Mouse (Mus musculus) neural tube, embryonic 13.5 days (tissue): ENCODE data around the gene Kmt2b. TPM values are rescaled to one million over a fixed set of nuclear protein-coding genes. Genes with fewer than 3 reads are reported as not detected.

Source experiments
- ATAC-seq: fragments of 200-750 bp; cut with Nextera tagmentation; 2 replicates; pipeline ENCODE4 v1.8.0; 2017; ENCODE audit warnings: low read depth, mild to moderate bottlenecking, moderate TSS enrichment, moderate library complexity
- H3K27ac ChIP-seq: fragments of 300-500 bp; sonication (generic); replicated peaks from 2 replicates; pipeline ENCODE4 v1.5.1; 2015; ENCODE audit warnings: moderate library complexity, mild to moderate bottlenecking, inconsistent platforms
- H3K27me3 ChIP-seq: fragments of 300-500 bp; sonication (generic); 2 replicates; pipeline ENCODE4 v1.6.1; 2015; ENCODE audit warnings: mild to moderate bottlenecking, inconsistent platforms
- H3K36me3 ChIP-seq: fragments of 300-500 bp; sonication (generic); 2 replicates; pipeline ENCODE4 v1.6.1; 2015; ENCODE audit warnings: mild to moderate bottlenecking, inconsistent platforms
- H3K4me1 ChIP-seq: fragments of 300-500 bp; sonication (generic); replicated peaks from 2 replicates; pipeline ENCODE4 v1.6.1; 2015; ENCODE audit warnings: inconsistent platforms
- H3K4me2 ChIP-seq: fragments of 300-500 bp; sonication (generic); 2 replicates; pipeline ENCODE4 v1.6.1; 2015; ENCODE audit warnings: inconsistent platforms, mild to moderate bottlenecking, moderate library complexity
- H3K4me3 ChIP-seq: fragments of 300-500 bp; sonication (generic); 2 replicates; pipeline ENCODE4 v1.5.1; 2015; ENCODE audit warnings: mild to moderate bottlenecking, inconsistent platforms
- H3K9ac ChIP-seq: fragments of 300-500 bp; sonication (generic); 2 replicates; pipeline ENCODE4 v1.6.1; 2015; ENCODE audit warnings: moderate library complexity, mild to moderate bottlenecking, inconsistent platforms
- H3K9me3 ChIP-seq: fragments of 300-500 bp; sonication (generic); 2 replicates; pipeline ENCODE4 v1.6.1; 2016; ENCODE audit warnings: inconsistent platforms
- whole genome bisulfite sequencing: fragments of 180-500 bp; shearing (Covaris S2); methylation state at CpG from one replicate; pipeline ENCODE4 v1.1.7; 2015; 5-methylcytosine and 5-hydroxymethylcytosine counted together
- polyA plus RNA-seq: library from polyadenylated mRNA; unstranded; fragments of >200 nt; fragmentation: Nextera tagmentation; extraction: Ambion mirVana; gene quantifications from 2 replicates; pipeline ENCODE4 v1.2.1, GENCODE M21; 2015

Kmt2b gene
- polyA plus RNA-seq, 1 experiment from 2014 or later: 9.9 TPM

GRCm38 (mm10) chr7:30550603-30551002 is 37.9 kb downstream of the Kmt2b start:
- H3K4me1 ChIP-seq: peaks cover 18% of the 10 kb centered on the region
- WGBS: 100% methylated on average over 1 of the region's 1 CpGs
- H3K4me2 ChIP-seq: no peak overlapping the region
- H3K27me3 ChIP-seq: peaks cover 9% of the 10 kb centered on the region; the same call in 1 of the 2 replicates
- H3K9ac ChIP-seq: no peak overlapping the region
- no peak for ATAC-seq
- no peak overlapping the region for H3K27ac ChIP-seq
- peaks cover 37% of the 10 kb centered on the region for H3K36me3 ChIP-seq
- no peaks in the 10 kb centered on the region for H3K9me3 ChIP-seq
- H3K4me3 ChIP-seq: no peak overlapping the region

- H3K9ac ChIP-seq: no peak overlapping the region
- H3K36me3 ChIP-seq: peaks cover 33% of the 10 kb centered on the region
- no peak overlapping the region for H3K4me2 ChIP-seq
- H3K4me1 ChIP-seq: peaks cover 18% of the 10 kb centered on the region
- WGBS: 97% methylated on average over 2 of the region's 2 CpGs
- no peaks in the 10 kb centered on the region for H3K9me3 ChIP-seq
- H3K27ac ChIP-seq: no peak overlapping the region
- ATAC-seq: no peak
- no peak overlapping the region for H3K4me3 ChIP-seq
- H3K27me3 ChIP-seq: peaks cover 9% of the 10 kb centered on the region; the same call in 1 of the 2 replicates
Measured at GRCm38 (mm10) chr7:30549880-30550279, 38.6 kb downstream of the Kmt2b start.

- ATAC-seq: no peak
- no peak overlapping the region for H3K4me3 ChIP-seq
- H3K27ac ChIP-seq: no peak overlapping the region
- H3K9ac ChIP-seq: no peak overlapping the region
- no peaks in the 10 kb centered on the region for H3K9me3 ChIP-seq
- WGBS: 88% methylated on average over 2 of the region's 2 CpGs
- H3K4me2 ChIP-seq: no peak overlapping the region
- H3K27me3 ChIP-seq: no peaks in the 10 kb centered on the region
- H3K4me1 ChIP-seq: no peaks in the 10 kb centered on the region
- H3K36me3 ChIP-seq: peaks cover 50% of the 10 kb centered on the region
Measured at GRCm38 (mm10) chr7:30544327-30544726, 44.2 kb downstream of the Kmt2b start.

- H3K4me1 ChIP-seq: peaks cover 5% of the 10 kb centered on the region
- H3K4me3 ChIP-seq: no peak overlapping the region
- peaks cover 32% of the 10 kb centered on the region for H3K36me3 ChIP-seq
- H3K27me3 ChIP-seq: no peaks in the 10 kb centered on the region
- H3K27ac ChIP-seq: no peak overlapping the region
- 90% methylated on average over 7 of the region's 7 CpGs for WGBS
- no peak overlapping the region for H3K4me2 ChIP-seq
- H3K9ac ChIP-seq: no peak overlapping the region
- no peak for ATAC-seq
- H3K9me3 ChIP-seq: no peaks in the 10 kb centered on the region
Measured at GRCm38 (mm10) chr7:30540572-30540971, 48.0 kb downstream of the Kmt2b start.

- under 1% methylated on average over 83 of the region's 84 CpGs for WGBS
- peak; percentile 91 for ATAC-seq
Measured at GRCm38 (mm10) chr7:30534633-30535577, 53.6 kb downstream of the Kmt2b start, which contains the start of gene Arhgap33. TSS of gene Arhgap33 (minus strand) at chr7:30535060.

GRCm38 (mm10) chr7:30533941-30534632 is 54.4 kb downstream of the Kmt2b start:
- peak overlapping the region; percentile 72 for H3K4me2 ChIP-seq

More at GRCm38 (mm10) chr7:30534633-30535577, 53.6 kb downstream of the Kmt2b start, which contains the start of gene Arhgap33:
- H3K4me3 ChIP-seq: peak within 1 kb of the TSS; percentile 72
- H3K4me2 ChIP-seq: peak within 1 kb of the TSS; percentile 72
- H3K27ac ChIP-seq: peak within 1 kb of the TSS; percentile 92
- H3K36me3 ChIP-seq: peaks cover 35% of the 10 kb centered on the region
- peak within 1 kb of the TSS; percentile 95 for H3K9ac ChIP-seq
- no peaks in the 10 kb centered on the region for H3K27me3 ChIP-seq
- no peaks in the 10 kb centered on the region for H3K9me3 ChIP-seq
- H3K4me1 ChIP-seq: peaks cover 44% of the 10 kb centered on the region

GRCm38 (mm10) chr7:30532931-30533330 is 55.6 kb downstream of the Kmt2b start:
- no peak for ATAC-seq
- Histone ChIP-seq H3K4me1 (peaks cover 44% of the 10 kb centered on the region), H3K9me3 (no peaks in the 10 kb centered on the region), H3K4me2 (peak overlapping the region; percentile 72), H3K27me3 (no peaks in the 10 kb centered on the region), H3K4me3 (peak overlapping the region; percentile 72), H3K36me3 (peaks cover 47% of the 10 kb centered on the region), H3K9ac (peak overlapping the region; percentile 95), H3K27ac (peak overlapping the region; percentile 92)
- 12% methylated on average over 8 of the region's 8 CpGs for WGBS

More at GRCm38 (mm10) chr7:30533941-30534632, 54.4 kb downstream of the Kmt2b start:
- peak overlapping the region; percentile 92 for H3K27ac ChIP-seq
- peaks cover 35% of the 10 kb centered on the region for H3K36me3 ChIP-seq
- peak overlapping the region; percentile 95 for H3K9ac ChIP-seq
- ATAC-seq: peak; percentile 60
- H3K27me3 ChIP-seq: no peaks in the 10 kb centered on the region
- H3K4me3 ChIP-seq: peak overlapping the region; percentile 72
- H3K9me3 ChIP-seq: no peaks in the 10 kb centered on the region
- 3% methylated on average over 26 of the region's 26 CpGs for WGBS
- H3K4me1 ChIP-seq: peaks cover 44% of the 10 kb centered on the region

GRCm38 (mm10) chr7:30531291-30531815 is 57.2 kb downstream of the Kmt2b start:
- peak overlapping the region; percentile 13 for H3K4me3 ChIP-seq
- H3K4me1 ChIP-seq: peaks cover 50% of the 10 kb centered on the region
- H3K27ac ChIP-seq: no peak overlapping the region

GRCm38 (mm10) chr7:30526981-30527380 is 61.5 kb downstream of the Kmt2b start:
- Histone ChIP-seq H3K27me3 (no peaks in the 10 kb centered on the region), H3K36me3 (peaks cover 97% of the 10 kb centered on the region), H3K4me1 (peaks cover 24% of the 10 kb centered on the region), H3K4me3 (no peak overlapping the region), H3K4me2 (no peak overlapping the region), H3K27ac (no peak overlapping the region), H3K9ac (no peak overlapping the region), H3K9me3 (no peaks in the 10 kb centered on the region)
- no peak for ATAC-seq
- 81% methylated on average over 14 of the region's 14 CpGs for WGBS

More at GRCm38 (mm10) chr7:30531291-30531815, 57.2 kb downstream of the Kmt2b start:
- H3K9me3 ChIP-seq: no peaks in the 10 kb centered on the region
- peak overlapping the region; percentile 95 for H3K9ac ChIP-seq
- H3K27me3 ChIP-seq: no peaks in the 10 kb centered on the region
- 82% methylated on average over 9 of the region's 9 CpGs for WGBS
- peak overlapping the region; percentile 72 for H3K4me2 ChIP-seq
- no peak for ATAC-seq
- H3K36me3 ChIP-seq: peaks cover 62% of the 10 kb centered on the region

- H3K4me1 ChIP-seq: peaks cover 18% of the 10 kb centered on the region
- no peak overlapping the region for H3K9ac ChIP-seq
- H3K4me3 ChIP-seq: no peak overlapping the region
- no peak overlapping the region for H3K27ac ChIP-seq
- peaks cover 92% of the 10 kb centered on the region for H3K36me3 ChIP-seq
- no peaks in the 10 kb centered on the region for H3K9me3 ChIP-seq
- WGBS: 24% methylated on average over 17 of the region's 17 CpGs
- ATAC-seq: no peak
- H3K4me2 ChIP-seq: 0 out of 2 replicates have a peak overlapping the region, but pooled peaks have one; percentile 1
- H3K27me3 ChIP-seq: no peaks in the 10 kb centered on the region
Measured at GRCm38 (mm10) chr7:30526399-30526798, 62.1 kb downstream of the Kmt2b start.

- Histone ChIP-seq H3K27me3 (no peaks in the 10 kb centered on the region), H3K9ac (no peak overlapping the region), H3K4me2 (no peak overlapping the region), H3K4me1 (peaks cover 14% of the 10 kb centered on the region), H3K4me3 (no peak overlapping the region), H3K27ac (no peak overlapping the region), H3K36me3 (peaks cover 87% of the 10 kb centered on the region), H3K9me3 (no peaks in the 10 kb centered on the region)
- ATAC-seq: no peak
- WGBS: 32% methylated on average over 10 of the region's 10 CpGs
Measured at GRCm38 (mm10) chr7:30525954-30526353, 62.6 kb downstream of the Kmt2b start.
